Mouse (Mus musculus): ENCODE measurements around the gene Sox30. TPM values are rescaled to one million over a fixed set of nuclear protein-coding genes. Genes with fewer than 3 reads are reported as not detected.

The Sox30 gene
- total and polyA plus RNA-seq, 3 experiments = not detected

- TF ChIP-seq MAFK (IDR thresholded peaks at IDR 0.05; ENCODE audit: insufficient replicate concordance, low read length) (no peak), MEF2A (IDR thresholded peaks at IDR 0.05; ENCODE audit: borderline replicate concordance, low read depth, low read length) (peak; percentile 84), NELFE (IDR thresholded peaks at IDR 0.05; ENCODE audit: low read depth, low read length) (peak; percentile 91), CHD2 (IDR thresholded peaks at IDR 0.05; ENCODE audit: low read length) (no peak), POLR2AphosphoS2 (IDR thresholded peaks at IDR 0.05; ENCODE audit: low read depth, low read length) (no peak), CHD1 (IDR thresholded peaks at IDR 0.05; ENCODE audit: low read depth, low read length) (no peak), ELF1 (IDR thresholded peaks at IDR 0.05; ENCODE audit: low read depth, low read length) (peak; percentile 69), TBP (conservative IDR thresholded peaks at IDR 0.05; ENCODE audit: low read depth, low read length) (no peak), GABPA (IDR thresholded peaks at IDR 0.05; ENCODE audit: insufficient replicate concordance, low read depth, low read length) (no peak), ZNF384 (IDR thresholded peaks at IDR 0.05; ENCODE audit: low read depth, low read length) (0 out of 2 replicates have a peak, but pooled peaks have one; percentile 17), JUN (IDR thresholded peaks at IDR 0.05; ENCODE audit: insufficient read depth, low read depth, low read length) (no peak), MXI1 (IDR thresholded peaks at IDR 0.05; ENCODE audit: low read depth, low read length) (peak; percentile 76)
These were observed 35.4 kb upstream of the Sox30 start, which contains the start of gene Lsm11 (continued) for GRCm38 (mm10) chr11:45944643-45945156.

GRCm38 (mm10) chr11:45946796-45947195 is 33.3 kb upstream of the Sox30 start:
- peaks cover 37 to 59% of the 10 kb centered on the region in 2 experiments for H3K36me3 ChIP-seq (replicated peaks in 1 of 2; ENCODE audit: control insufficient read depth in 1 of 2, insufficient read depth in 1 of 2, low read length in 1 of 2)
- DNase-seq (ENCODE audit: extremely low read depth) = no peak
- H3K9ac ChIP-seq (ENCODE audit: insufficient read depth, low read depth) = no peak overlapping the region
- H3K27ac ChIP-seq (ENCODE audit: insufficient read depth, low read depth) = no peak overlapping the region
- no peaks in the 10 kb centered on the region for H3K79me2 ChIP-seq (replicated peaks; ENCODE audit: control insufficient read depth, extremely low read depth, insufficient read depth, poor library complexity, severe bottlenecking)
- H3K27me3 ChIP-seq (replicated peaks) = no peaks in the 10 kb centered on the region
- no peak for TF ChIP-seq EP300 (IDR thresholded peaks at IDR 0.05; ENCODE audit: low read length)
- TF ChIP-seq CHD2 (IDR thresholded peaks at IDR 0.05; ENCODE audit: low read length) = no peak
- no peak for TF ChIP-seq JUND (conservative IDR thresholded peaks at IDR 0.05; ENCODE audit: low read depth, low read length)
- no peak for TF ChIP-seq RCOR1 (conservative IDR thresholded peaks at IDR 0.05; ENCODE audit: low read depth, low read length)
- TF ChIP-seq MAFK (IDR thresholded peaks at IDR 0.05; ENCODE audit: insufficient replicate concordance, low read length) = no peak
- no peak for TF ChIP-seq HCFC1 (IDR thresholded peaks at IDR 0.05; ENCODE audit: low read depth, low read length)
- no peak for TF ChIP-seq PAX5 (IDR thresholded peaks at IDR 0.05; ENCODE audit: low read length)
- TF ChIP-seq GABPA (IDR thresholded peaks at IDR 0.05; ENCODE audit: insufficient replicate concordance, low read depth, low read length) = no peak
- TF ChIP-seq TCF12 (IDR thresholded peaks at IDR 0.05; ENCODE audit: low read depth, low read length) = no peak
- TF ChIP-seq IRF4 (IDR thresholded peaks at IDR 0.05; ENCODE audit: low read depth, low read length) = no peak
- TF ChIP-seq E2F4 (IDR thresholded peaks at IDR 0.05; ENCODE audit: insufficient replicate concordance, low read depth, low read length) = no peak
- TF ChIP-seq MYC (IDR thresholded peaks at IDR 0.05; ENCODE audit: low read depth, low read length) = no peak
- TF ChIP-seq ZKSCAN1 (IDR thresholded peaks at IDR 0.05; ENCODE audit: borderline replicate concordance, low read depth, low read length) = no peak
- TF ChIP-seq RAD21 (IDR thresholded peaks at IDR 0.05; ENCODE audit: low read depth, low read length) = no peak
- TF ChIP-seq MXI1 (IDR thresholded peaks at IDR 0.05; ENCODE audit: low read depth, low read length) = no peak
- no peak for TF ChIP-seq NRF1 (IDR thresholded peaks at IDR 0.05; ENCODE audit: low read depth, low read length)
- H3K4me3 ChIP-seq (replicated peaks in 1 of 3; ENCODE audit: low read depth in 2 of 3, low read length in 2 of 3, poor library complexity in 1 of 3) = no peak overlapping the region
- dilution Hi-C loops (cut with MboI; ENCODE audit: extremely low pct_ligation_motif_present, extremely low pct_unique_long_range_greater_than_20kb, low sequenced_read_pairs) = no loop called here
- H3K4me2 ChIP-seq (ENCODE audit: insufficient read depth, low read depth, poor library complexity, severe bottlenecking) = no peak overlapping the region
- in situ Hi-C loops (cut with MboI; ENCODE audit: low pct_ligation_motif_present, low pct_unique_long_range_greater_than_20kb, low sequenced_read_pairs) = no loop called here
- H3K9me3 ChIP-seq (replicated peaks; ENCODE audit: low read length) = no peaks in the 10 kb centered on the region
- H3K4me1 ChIP-seq (ENCODE audit: control insufficient read depth in 1 of 2, insufficient read depth in 2 of 2) = peaks cover 0 to 25% of the 10 kb centered on the region in 2 experiments; a peak in 3 of 4 replicates
